Mouse (Mus musculus) telencephalon, adult 2 months (tissue): ENCODE results near the gene Adcy1.

Experiments used
- DNase-seq: peaks from one replicate; pipeline ENCODE4 v3.0.0-alpha.2; 2011; ENCODE audit warnings: low read depth, low spot score

The Adcy1 gene

GRCm38 (mm10) chr11:7182409-7183042 is 119.2 kb downstream of the Adcy1 start:
- DNase-seq: no peak

GRCm38 (mm10) chr11:7184420-7184819 is 121.1 kb downstream of the Adcy1 start:
- DNase-seq: no peak

- no peak for DNase-seq
Measured at GRCm38 (mm10) chr11:7187472-7187871, 124.2 kb downstream of the Adcy1 start.

- DNase-seq: no peak
Measured at GRCm38 (mm10) chr11:7188469-7188868, 125.2 kb downstream of the Adcy1 start, which contains the start of gene Gm11985. Gene Gm11985, minus strand, starts transcription at chr11:7188569.

GRCm38 (mm10) chr11:7192710-7193109 is 129.4 kb downstream of the Adcy1 start:
- DNase-seq: no peak

- no peak for DNase-seq
Measured at GRCm38 (mm10) chr11:7193134-7193533, 129.8 kb downstream of the Adcy1 start.

- DNase-seq: no peak
Measured at GRCm38 (mm10) chr11:7194432-7195311, 131.4 kb downstream of the Adcy1 start.

GRCm38 (mm10) chr11:7195312-7195685 is 132.0 kb downstream of the Adcy1 start:
- DNase-seq: no peak

- DNase-seq: no peak
Measured at GRCm38 (mm10) chr11:7197491-7197941, 134.2 kb downstream of the Adcy1 start, which contains the start of gene Igfbp1. Gene Igfbp1, plus strand, starts transcription at chr11:7197782.

GRCm38 (mm10) chr11:7198006-7198405 is 134.7 kb downstream of the Adcy1 start:
- no peak for DNase-seq

- DNase-seq: no peak
Measured at GRCm38 (mm10) chr11:7198481-7199256, 135.4 kb downstream of the Adcy1 start.

- DNase-seq: no peak
Measured at GRCm38 (mm10) chr11:7199736-7200392, 136.6 kb downstream of the Adcy1 start.

- no peak for DNase-seq
Measured at GRCm38 (mm10) chr11:7200393-7200783, 137.1 kb downstream of the Adcy1 start.

GRCm38 (mm10) chr11:7202206-7202605 is 138.9 kb downstream of the Adcy1 start:
- no peak for DNase-seq

GRCm38 (mm10) chr11:7203846-7204245 is 140.6 kb downstream of the Adcy1 start:
- no peak for DNase-seq

- no peak for DNase-seq
Measured at GRCm38 (mm10) chr11:7210343-7210742, 147.1 kb downstream of the Adcy1 start.

- DNase-seq: no peak
Measured at GRCm38 (mm10) chr11:7211211-7211610, 147.9 kb downstream of the Adcy1 start.

GRCm38 (mm10) chr11:7212126-7212798 is 149.0 kb downstream of the Adcy1 start:
- no peak for DNase-seq

GRCm38 (mm10) chr11:7213161-7213500 is 149.8 kb downstream of the Adcy1 start:
- no peak for DNase-seq

GRCm38 (mm10) chr11:7213501-7214341 is 150.4 kb downstream of the Adcy1 start, which contains the start of gene Igfbp3:
Gene Igfbp3, minus strand, starts transcription at chr11:7213923.
- peak; percentile 58 for DNase-seq
